Mouse (Mus musculus): ENCODE measurements around the gene Grin1. TPM values are rescaled to one million over a fixed set of nuclear protein-coding genes. Genes with fewer than 3 reads are reported as not detected.

Gene Grin1
- total RNA-seq (2021) = not detected

- DNase-seq = peak; percentile 78
Measured at GRCm38 (mm10) chr2:25318971-25319773, at the start of gene Grin1. Gene Grin1, minus strand, starts transcription at chr2:25319187.

- peak; percentile 82 for DNase-seq
Measured at GRCm38 (mm10) chr2:25365091-25365761, 46.2 kb upstream of the Grin1 start, which contains the start of gene Uap1l1. Gene Uap1l1, minus strand, starts transcription at chr2:25365682.

GRCm38 (mm10) chr2:25364761-25365090 is 45.7 kb upstream of the Grin1 start:
- no peak for DNase-seq

GRCm38 (mm10) chr2:25364313-25364712 is 45.3 kb upstream of the Grin1 start:
- no peak for DNase-seq

GRCm38 (mm10) chr2:25363478-25364178 is 44.6 kb upstream of the Grin1 start:
- no peak for DNase-seq

- no peak for DNase-seq
Measured at GRCm38 (mm10) chr2:25359848-25360247, 40.9 kb upstream of the Grin1 start.

- peak; percentile 74 for DNase-seq
Measured at GRCm38 (mm10) chr2:25356208-25357079, 37.5 kb upstream of the Grin1 start, which contains the start of gene Dpp7. Gene Dpp7, minus strand, starts transcription at chr2:25356359.

- DNase-seq = no peak
Measured at GRCm38 (mm10) chr2:25355419-25356066, 36.6 kb upstream of the Grin1 start.

GRCm38 (mm10) chr2:25354211-25354610 is 35.2 kb upstream of the Grin1 start:
- no peak for DNase-seq

GRCm38 (mm10) chr2:25350701-25351100 is 31.7 kb upstream of the Grin1 start:
- no peak for DNase-seq

- no peak for DNase-seq
Measured at GRCm38 (mm10) chr2:25349499-25349898, 30.5 kb upstream of the Grin1 start.

GRCm38 (mm10) chr2:25348162-25348561 is 29.2 kb upstream of the Grin1 start:
- no peak for DNase-seq

- no peak for DNase-seq
Measured at GRCm38 (mm10) chr2:25338303-25338702, 19.3 kb upstream of the Grin1 start.

- DNase-seq = no peak
Measured at GRCm38 (mm10) chr2:25333569-25333968, 14.6 kb upstream of the Grin1 start.

- peak; percentile 99 for DNase-seq
Measured at GRCm38 (mm10) chr2:25332286-25333160, 13.5 kb upstream of the Grin1 start, which contains the start of gene Man1b1. Gene Man1b1, plus strand, starts transcription at chr2:25332338.

GRCm38 (mm10) chr2:25331470-25331869 is 12.5 kb upstream of the Grin1 start:
- DNase-seq = no peak

- peak; percentile 41 for DNase-seq
Measured at GRCm38 (mm10) chr2:25328440-25328839, 9.5 kb upstream of the Grin1 start.

- no peak for DNase-seq
Measured at GRCm38 (mm10) chr2:25326036-25326435, 7.0 kb upstream of the Grin1 start.

- no peak for DNase-seq
Measured at GRCm38 (mm10) chr2:25320084-25320483, 1.1 kb upstream of the Grin1 start.
